Mouse (Mus musculus) spleen, adult 18-20 months (tissue): Measurements from ENCODE around the gene Moxd1.

Source experiments
- DNase-seq, 2 experiments: peaks; one replicate each; pipeline ENCODE4 v3.0.0; 2022; ENCODE audit warnings: mixed read lengths in 2 of 2

Gene Moxd1

GRCm38 (mm10) chr10:24223449-24224143 is at the start of gene Moxd1:
Moxd1 (plus strand) TSS chr10:24223517.
- DNase-seq, result peak in 1 of 2 experiments; percentile 10

GRCm38 (mm10) chr10:24190392-24190791 is 32.9 kb upstream of the Moxd1 start:
- DNase-seq, result no peak

- DNase-seq, result no peak
These were observed 31.3 kb upstream of the Moxd1 start for GRCm38 (mm10) chr10:24191977-24192376.

GRCm38 (mm10) chr10:24199303-24199702 is 24.0 kb upstream of the Moxd1 start:
- no peak for DNase-seq

- DNase-seq, result no peak
These were observed 23.2 kb upstream of the Moxd1 start for GRCm38 (mm10) chr10:24200099-24200498.

GRCm38 (mm10) chr10:24210075-24210474 is 13.2 kb upstream of the Moxd1 start:
- DNase-seq, result no peak

- no peak for DNase-seq
These were observed 10.0 kb upstream of the Moxd1 start for GRCm38 (mm10) chr10:24213297-24213696.

- DNase-seq, result no peak
These were observed 5.6 kb upstream of the Moxd1 start for GRCm38 (mm10) chr10:24217558-24218268.

- no peak for DNase-seq
These were observed 2.4 kb upstream of the Moxd1 start for GRCm38 (mm10) chr10:24220931-24221330.

GRCm38 (mm10) chr10:24222911-24223310 is 406 bp upstream of the Moxd1 start:
- no peak for DNase-seq

GRCm38 (mm10) chr10:24224591-24224990 is 1.3 kb downstream of the Moxd1 start:
- DNase-seq, result no peak

- DNase-seq, result no peak
These were observed 5.2 kb downstream of the Moxd1 start for GRCm38 (mm10) chr10:24228318-24229183.

GRCm38 (mm10) chr10:24232281-24232680 is 9.0 kb downstream of the Moxd1 start:
- no peak for DNase-seq

- no peak for DNase-seq
These were observed 12.3 kb downstream of the Moxd1 start for GRCm38 (mm10) chr10:24235426-24236283.

- DNase-seq, result no peak
These were observed 23.5 kb downstream of the Moxd1 start for GRCm38 (mm10) chr10:24246815-24247214.

- no peak for DNase-seq
These were observed 24.8 kb downstream of the Moxd1 start for GRCm38 (mm10) chr10:24248116-24248515.

GRCm38 (mm10) chr10:24251631-24252030 is 28.3 kb downstream of the Moxd1 start:
- no peak for DNase-seq

- no peak for DNase-seq
These were observed 34.8 kb downstream of the Moxd1 start for GRCm38 (mm10) chr10:24258150-24258549.

GRCm38 (mm10) chr10:24258885-24259284 is 35.6 kb downstream of the Moxd1 start:
- no peak for DNase-seq

GRCm38 (mm10) chr10:24259794-24260590 is 36.7 kb downstream of the Moxd1 start:
- no peak for DNase-seq

- DNase-seq, result no peak
These were observed 44.2 kb downstream of the Moxd1 start for GRCm38 (mm10) chr10:24267520-24267919.
